Mouse (Mus musculus) cerebellum, adult 2 months (tissue): Measurements from ENCODE around the gene Mtmr4. TPM values are rescaled to one million over a fixed set of nuclear protein-coding genes. Genes with fewer than 3 reads are reported as not detected.

Experiments used
- DNase-seq, 2 experiments: peaks; one replicate each; pipeline ENCODE4 v3.0.0; 2021
- H3K27ac ChIP-seq: fragments of 200-500 bp; 2 replicates; pipeline ENCODE4 v1.5.1; 2012; ENCODE audit warnings: low read length, control low read depth, inconsistent platforms; ENCODE audit not compliant: insufficient read depth
- H3K27me3 ChIP-seq: fragments of 200-500 bp; 2 replicates; pipeline ENCODE4 v1.6.1; 2012; ENCODE audit warnings: inconsistent platforms, mild to moderate bottlenecking, low read length, moderate library complexity; ENCODE audit not compliant: control insufficient read depth, insufficient read depth
- H3K4me1 ChIP-seq: fragments of 200-500 bp; 2 replicates; pipeline ENCODE4 v1.6.1; 2011; ENCODE audit warnings: low read length; ENCODE audit not compliant: control insufficient read depth, insufficient read depth
- H3K4me3 ChIP-seq: fragments of 200-500 bp; replicated peaks from 2 replicates; pipeline ENCODE3; 2011; ENCODE audit warnings: mild to moderate bottlenecking, low read depth, low read length, control low read depth; ENCODE audit not compliant: insufficient read depth
- CTCF ChIP-seq: fragments of 200-500 bp; IDR thresholded peaks from 2 replicates; pipeline ENCODE4 v1.5.1; 2011; ENCODE audit warnings: low read depth, mild to moderate bottlenecking, control low read depth, low read length, moderate library complexity, borderline replicate concordance; ENCODE audit not compliant: insufficient read depth
- POLR2A ChIP-seq: fragments of 200-500 bp; IDR thresholded peaks from 2 replicates; pipeline ENCODE4 v1.6.1; 2011; ENCODE audit warnings: low read length, control low read depth, borderline replicate concordance; ENCODE audit not compliant: insufficient read depth
- WGBS: fragments of 180-500 bp; shearing (Covaris S2); methylation state at CpG from one replicate; pipeline ENCODE4 v1.1.7; 2018; 5-methylcytosine and 5-hydroxymethylcytosine counted together
- polyA plus RNA-seq: library from polyadenylated mRNA; depleted of rRNA; stranded (reverse); fragments of >200 nt; gene quantifications from 2 replicates; pipeline ENCODE4 v1.2.3, GENCODE M21; 2012

Mtmr4 gene
- polyA plus RNA-seq, 1 experiment: 66.9 TPM

- peak overlapping the region; percentile 92 for H3K4me3 ChIP-seq
- TF ChIP-seq CTCF: 0 out of 2 replicates have a peak, but pooled peaks have one; percentile 3
- TF ChIP-seq POLR2A: no peak
- no peaks in the 10 kb centered on the region for H3K27me3 ChIP-seq
- H3K27ac ChIP-seq: no peak overlapping the region
- WGBS: 9% methylated on average over 2 of the region's 2 CpGs
- peaks cover 22% of the 10 kb centered on the region for H3K4me1 ChIP-seq
- no peak for DNase-seq
These were observed 4.5 kb downstream of the Mtmr4 start for GRCm38 (mm10) chr11:87596492-87596891.

DNA sequence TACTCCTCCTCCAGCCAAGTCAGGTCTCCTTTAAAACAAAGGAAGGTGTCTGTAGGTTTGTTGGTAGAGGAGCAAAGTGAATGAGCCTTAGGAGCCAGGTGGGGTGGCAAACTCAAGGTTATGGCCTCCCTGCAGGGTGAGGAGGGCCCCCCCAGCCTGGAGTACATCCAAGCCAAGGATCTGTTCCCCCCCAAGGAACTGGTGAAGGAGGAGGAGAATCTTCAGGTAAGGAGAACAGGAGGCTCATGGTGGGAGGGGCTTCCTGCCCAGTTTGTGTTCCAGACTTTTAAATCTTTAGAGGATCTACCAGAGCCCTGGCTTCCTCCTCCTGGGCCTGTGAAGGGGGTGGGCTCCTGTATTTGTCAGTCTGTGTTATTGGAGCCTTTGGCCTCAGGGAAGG lies 5.1 kb downstream of the Mtmr4 start:
- H3K4me3 ChIP-seq: no peak overlapping the region
- no peaks in the 10 kb centered on the region for H3K27me3 ChIP-seq
- TF ChIP-seq POLR2A: no peak
- no peak for TF ChIP-seq CTCF
- DNase-seq: no peak
- H3K27ac ChIP-seq: no peak overlapping the region
- H3K4me1 ChIP-seq: peaks cover 22% of the 10 kb centered on the region

- no peak for TF ChIP-seq POLR2A
- no peak for TF ChIP-seq CTCF
- Histone ChIP-seq H3K27ac (no peak overlapping the region), H3K4me3 (no peak overlapping the region), H3K4me1 (peaks cover 14% of the 10 kb centered on the region), H3K27me3 (no peaks in the 10 kb centered on the region)
- 65% methylated on average over 13 of the region's 13 CpGs for WGBS
- DNase-seq: no peak
These were observed 7.6 kb downstream of the Mtmr4 start for GRCm38 (mm10) chr11:87599395-87600089.

DNA sequence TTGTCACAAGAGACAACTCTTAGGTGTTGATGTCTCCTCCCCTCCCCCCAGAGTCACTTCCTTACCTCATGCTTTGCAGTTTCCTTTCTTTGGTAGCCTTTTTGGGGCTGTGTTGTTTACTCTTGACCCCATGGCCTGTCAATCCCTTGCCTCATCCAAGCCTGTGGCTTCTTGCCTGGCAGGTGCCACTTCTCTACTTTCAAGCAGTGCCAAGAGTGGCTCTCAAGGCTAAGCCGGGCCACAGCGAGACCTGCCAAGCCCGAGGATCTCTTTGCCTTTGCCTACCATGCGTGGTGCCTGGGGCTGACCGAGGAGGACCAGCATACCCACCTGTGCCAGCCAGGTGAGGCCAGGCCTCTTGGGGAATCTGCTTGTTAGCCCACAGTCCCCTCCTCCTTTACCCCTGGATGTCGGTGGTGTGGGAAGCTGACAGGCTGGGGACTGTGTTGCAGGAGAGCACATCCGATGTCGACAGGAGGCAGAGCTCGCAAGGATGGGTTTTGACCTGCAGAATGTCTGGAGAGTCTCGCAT lies 8.4 kb downstream of the Mtmr4 start:
- no peak overlapping the region for H3K4me3 ChIP-seq
- 67% methylated on average over 10 of the region's 10 CpGs for whole genome bisulfite sequencing
- no peak overlapping the region for H3K27ac ChIP-seq
- TF ChIP-seq CTCF (no peak), POLR2A (no peak)
- no peaks in the 10 kb centered on the region for H3K27me3 ChIP-seq
- peaks cover 14% of the 10 kb centered on the region for H3K4me1 ChIP-seq
- DNase-seq: no peak

- Histone ChIP-seq H3K27me3 (no peaks in the 10 kb centered on the region), H3K27ac (no peak overlapping the region), H3K4me1 (peaks cover 13% of the 10 kb centered on the region), H3K4me3 (no peak overlapping the region)
- TF ChIP-seq CTCF (no peak), POLR2A (no peak)
- 71% methylated on average over 9 of the region's 9 CpGs for WGBS
- no peak for DNase-seq
These were observed 10.3 kb downstream of the Mtmr4 start for GRCm38 (mm10) chr11:87602234-87602633.

DNA sequence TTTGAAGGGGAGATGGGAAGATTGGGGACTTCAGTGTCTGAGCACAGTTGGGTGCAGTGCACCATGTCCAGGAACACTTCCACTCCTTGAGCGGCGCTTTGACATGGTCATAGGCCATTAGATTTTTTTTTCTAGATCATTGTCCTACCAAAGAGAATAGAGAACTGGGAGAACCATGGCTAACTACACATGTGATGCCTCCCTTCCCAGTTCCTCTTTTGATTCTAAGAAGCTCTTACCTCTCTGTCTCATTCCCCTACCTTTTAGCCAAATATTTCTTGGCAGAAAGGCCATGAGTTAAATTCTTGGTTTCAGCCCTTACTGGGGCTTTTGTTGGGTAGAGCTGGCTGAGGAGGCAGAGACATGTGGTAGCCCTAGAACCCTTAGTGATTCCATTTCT lies 11.6 kb downstream of the Mtmr4 start:
- WGBS: 83% methylated on average over 2 of the region's 2 CpGs
- TF ChIP-seq POLR2A: no peak
- no peak for TF ChIP-seq CTCF
- peaks cover 10% of the 10 kb centered on the region for H3K4me1 ChIP-seq

GRCm38 (mm10) chr11:87609264-87609663 lies 17.3 kb downstream of the Mtmr4 start:
- H3K27ac ChIP-seq: no peak overlapping the region
- H3K4me1 ChIP-seq: peaks cover 26% of the 10 kb centered on the region
- peak in 1 of 2 experiments; percentile 64 for DNase-seq
- H3K4me3 ChIP-seq: no peak overlapping the region
- TF ChIP-seq POLR2A (no peak), CTCF (no peak)
- H3K27me3 ChIP-seq: no peaks in the 10 kb centered on the region
- WGBS: 13% methylated on average over 7 of the region's 7 CpGs

More for the DNA sequence above, 11.6 kb downstream of the Mtmr4 start:
- H3K4me3 ChIP-seq: no peak overlapping the region
- no peak for DNase-seq
- no peak overlapping the region for H3K27ac ChIP-seq
- H3K27me3 ChIP-seq: no peaks in the 10 kb centered on the region

DNA sequence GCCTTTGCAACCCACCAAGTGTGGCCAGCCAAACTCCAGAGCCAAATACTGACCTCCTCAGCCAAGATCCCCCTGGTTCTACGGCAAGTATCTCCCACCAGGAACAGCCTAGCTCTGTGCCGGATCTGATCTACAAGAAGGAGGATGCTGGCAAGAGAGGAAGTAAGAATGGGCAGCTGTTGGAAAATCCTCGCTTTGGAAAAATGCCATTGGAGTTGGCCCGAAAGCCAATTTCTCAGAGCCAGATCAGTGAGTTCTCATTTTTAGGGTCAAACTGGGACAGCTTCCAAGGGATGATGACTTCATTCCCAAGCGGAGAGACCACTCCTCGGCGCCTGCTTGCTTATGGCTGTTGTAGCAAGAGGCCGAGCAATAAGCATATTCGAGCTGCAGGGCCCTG lies 19.6 kb downstream of the Mtmr4 start:
- Histone ChIP-seq H3K27me3 (no peaks in the 10 kb centered on the region), H3K4me1 (peaks cover 28% of the 10 kb centered on the region), H3K27ac (no peak overlapping the region), H3K4me3 (no peak overlapping the region)
- TF ChIP-seq POLR2A (no peak), CTCF (no peak)
- no peak for DNase-seq
- WGBS: 12% methylated on average over 9 of the region's 9 CpGs
